Mouse (Mus musculus) central nervous system, embryonic 11.5 days (tissue): ENCODE data around the gene Neurod1. TPM values are rescaled to one million over a fixed set of nuclear protein-coding genes. Genes with fewer than 3 reads are reported as not detected.

Experiments
- polyA plus RNA-seq: library from polyadenylated mRNA; depleted of rRNA; stranded (reverse); fragments of >200 nt; gene quantifications from 2 replicates; pipeline ENCODE4 v1.2.3, GENCODE M21; 2012; rRNA removed

Gene Neurod1
- polyA plus RNA-seq: 20.0 and 24.7 TPM in 2 replicates

GRCm38 (mm10) chr2:79456575-79457349 is at the start of gene Neurod1, which contains the start of gene Cerkl:
TSS of gene Neurod1 (minus strand) at chr2:79456751.
TSS of gene Cerkl (minus strand) at chr2:79456785.

Other genes with a start within 250 kb of the Neurod1 start
- gene Itga4, start 201.3 kb downstream of the Neurod1 start, polyA plus RNA-seq: 4.9 and 9.0 TPM in 2 replicates
- gene Cerkl, start within 50 bp of the Neurod1 start, polyA plus RNA-seq: 0.98 and 1.8 TPM in 2 replicates
- gene Itprid2, start 178.6 kb upstream of the Neurod1 start, polyA plus RNA-seq: 6.8 and 7.4 TPM in 2 replicates